Mouse (Mus musculus) urinary bladder, adult 2 months (tissue): Measurements from ENCODE around the gene Plekho1. TPM values are rescaled to one million over a fixed set of nuclear protein-coding genes. Genes with fewer than 3 reads are reported as not detected.
"Not testable (repeated sequence)": the region's sequence is repeated elsewhere in the genome, so short reads cannot be mapped to it uniquely, and the experiment has no call there.

Experiments used
- DNase-seq: peaks from one replicate; pipeline ENCODE4 v3.0.0; 2022; ENCODE audit warnings: low spot score
- polyA plus RNA-seq: library from polyadenylated mRNA; depleted of rRNA; stranded (reverse); fragments of >200 nt; gene quantifications from 2 replicates; pipeline ENCODE4 v1.2.3, GENCODE M21; 2012

Gene Plekho1
- polyA plus RNA-seq, 1 experiment = 196 TPM

GRCm38 (mm10) chr3:95980276-95980970 lies 15.4 kb downstream of the Plekho1 start:
- DNase-seq = no peak

- no peak for DNase-seq
Observed at GRCm38 (mm10) chr3:95978265-95978664, 17.5 kb downstream of the Plekho1 start.

GRCm38 (mm10) chr3:95977587-95977986 lies 18.2 kb downstream of the Plekho1 start:
- not testable (repeated sequence) for DNase-seq

GRCm38 (mm10) chr3:95977079-95977478 lies 18.7 kb downstream of the Plekho1 start:
- DNase-seq = no peak

- no peak for DNase-seq
Observed at GRCm38 (mm10) chr3:95972873-95973634, 22.7 kb downstream of the Plekho1 start.

GRCm38 (mm10) chr3:95972251-95972872 lies 23.4 kb downstream of the Plekho1 start:
- no peak for DNase-seq

GRCm38 (mm10) chr3:95970661-95971060 lies 25.1 kb downstream of the Plekho1 start:
- not testable (repeated sequence) for DNase-seq

GRCm38 (mm10) chr3:95969277-95969676 lies 26.5 kb downstream of the Plekho1 start:
- DNase-seq = no peak

- no peak for DNase-seq
Observed at GRCm38 (mm10) chr3:95965518-95966451, 30.0 kb downstream of the Plekho1 start.

- DNase-seq = no peak
Observed at GRCm38 (mm10) chr3:95963681-95964080, 32.1 kb downstream of the Plekho1 start.

- DNase-seq = no peak
Observed at GRCm38 (mm10) chr3:95963230-95963629, 32.6 kb downstream of the Plekho1 start.

- not testable (repeated sequence) for DNase-seq
Observed at GRCm38 (mm10) chr3:95962182-95962581, 33.6 kb downstream of the Plekho1 start.

- DNase-seq = no peak
Observed at GRCm38 (mm10) chr3:95959807-95960206, 36.0 kb downstream of the Plekho1 start.

GRCm38 (mm10) chr3:95959082-95959481 lies 36.7 kb downstream of the Plekho1 start:
- no peak for DNase-seq

GRCm38 (mm10) chr3:95957359-95958148 lies 38.2 kb downstream of the Plekho1 start:
- DNase-seq = no peak

GRCm38 (mm10) chr3:95955318-95955717 lies 40.5 kb downstream of the Plekho1 start:
- no peak for DNase-seq

- DNase-seq = not testable (repeated sequence)
Observed at GRCm38 (mm10) chr3:95954648-95955173, 41.1 kb downstream of the Plekho1 start.

GRCm38 (mm10) chr3:95953522-95953921 lies 42.3 kb downstream of the Plekho1 start:
- DNase-seq = no peak

- no peak for DNase-seq
Observed at GRCm38 (mm10) chr3:95953023-95953422, 42.8 kb downstream of the Plekho1 start.

GRCm38 (mm10) chr3:95951566-95951965 lies 44.2 kb downstream of the Plekho1 start:
- not testable (repeated sequence) for DNase-seq
